In genomic region chr7:78766019-78766683, GRCm38 (mm10) we compare ENCODE assay signal across 8 mouse cellular contexts. TPM values are rescaled to one million over a fixed set of nuclear protein-coding genes. Genes with fewer than 3 reads are reported as not detected.
DNase-seq lines count a peak whose midpoint lies in the region; ATAC-seq and TF ChIP-seq lines count a peak whose summit lies in the region.

No protein-coding gene starts in this region.

- no peaks in the 10 kb centered on the region for H3K9me3 ChIP-seq in limb, embryonic 11.5 days (ENCODE audit: control insufficient read depth, low read length)

- H3K27me3 ChIP-seq in kidney, adult 2 months (replicated peaks; ENCODE audit: control insufficient read depth, insufficient read depth, low read length): no peaks in the 10 kb centered on the region
- no peaks in the 10 kb centered on the region for H3K27me3 ChIP-seq in limb, embryonic 11.5 days (ENCODE audit: control insufficient read depth, insufficient read depth, low read length)
- H3K27me3 ChIP-seq in splenic B cell, adult 2 months (ENCODE audit: control insufficient read depth, insufficient read depth, low read length, poor library complexity, severe bottlenecking): no peaks in the 10 kb centered on the region

- DNase-seq in heart, adult 11 months: peak; percentile 90
- DNase-seq in heart, adult 8-10 months (ENCODE audit: low spot score): no peak
- peak; percentile 94 for DNase-seq in embryo, embryonic 10 days (ENCODE audit: low spot score)
- peak; percentile 16 to 35 for DNase-seq in gastrocnemius, postnatal 36 days
- peak; percentile 63 for DNase-seq in kidney, adult 2 months
- DNase-seq in limb, embryonic 11.5 days (ENCODE audit: low spot score): peak; percentile 87
- peak; percentile 76 to 78 for DNase-seq in natural killer cell, adult 2 months (ENCODE audit: low spot score in 2 of 2)
- peak; percentile 81 for DNase-seq in splenic B cell, adult 2 months (ENCODE audit: low read depth, low spot score)

- H3K4me2 ChIP-seq in limb, embryonic 11.5 days (ENCODE audit: low read depth, severe bottlenecking): no peak overlapping the region

- ATAC-seq in limb, embryonic 11.5 days (ENCODE audit: insufficient number of reproducible peaks, low FRiP score, low TSS enrichment, low read depth): peak; percentile 65

- no peak overlapping the region for H3K9ac ChIP-seq in limb, embryonic 11.5 days (ENCODE audit: low read length)

- H3K4me1 ChIP-seq in kidney, adult 2 months (ENCODE audit: control insufficient read depth, insufficient read depth, low read length): no peaks in the 10 kb centered on the region
- H3K4me1 ChIP-seq in limb, embryonic 11.5 days (ENCODE audit: control insufficient read depth, insufficient read depth, low read length): no peaks in the 10 kb centered on the region

- WGBS in kidney, adult 2 months: 20% methylated on average over 18 of the region's 18 CpGs
- WGBS in limb, embryonic 11.5 days: 25% methylated on average over 18 of the region's 18 CpGs

- no peaks in the 10 kb centered on the region for H3K36me3 ChIP-seq in kidney, adult 2 months (ENCODE audit: control insufficient read depth, insufficient read depth, low read length)
- H3K36me3 ChIP-seq in limb, embryonic 11.5 days (ENCODE audit: control insufficient read depth, insufficient read depth, low read length): no peaks in the 10 kb centered on the region
- no peaks in the 10 kb centered on the region for H3K36me3 ChIP-seq in splenic B cell, adult 2 months (ENCODE audit: control insufficient read depth, insufficient read depth, low read length, poor library complexity, severe bottlenecking)

- H3K4me3 ChIP-seq in kidney, adult 2 months (ENCODE audit: insufficient read depth, low read depth, low read length): no peak overlapping the region
- no peak overlapping the region for H3K4me3 ChIP-seq in limb, embryonic 11.5 days (ENCODE audit: low read depth, low read length)

- TF ChIP-seq POLR2A in kidney, adult 2 months (IDR thresholded peaks at IDR 0.05; ENCODE audit: low read depth, low read length): no peak

- H3K27ac ChIP-seq in kidney, adult 2 months (ENCODE audit: insufficient read depth, low read depth, low read length): no peak overlapping the region
- H3K27ac ChIP-seq in limb, embryonic 11.5 days (replicated peaks; ENCODE audit: low read depth, low read length): no peak overlapping the region

- intact Hi-C loops in gastrocnemius, postnatal 36 days (cut with DNase I): no loop called here

- peak; percentile 69 for TF ChIP-seq CTCF in kidney, adult 2 months (conservative IDR thresholded peaks at IDR 0.05; ENCODE audit: insufficient read depth, insufficient read length, low read depth, low read length)

RNA-seq across cellular contexts. Expression of gene Mrps11, which starts 16.8 kb away (rescaled TPM):
- 10 to 100 TPM; 39.7 to 43.2 (median 42.7) TPM for total RNA-seq in heart, adult 8-10 months (2022)
- 10 to 100 TPM; 28.7 to 33.8 TPM for total RNA-seq in gastrocnemius, postnatal 36 days (2021)
- polyA plus RNA-seq in kidney, adult 2 months (2012; rRNA removed): 60.6 and 69.4 TPM in 2 replicates
- 84.7 and 93.2 TPM in 2 replicates for polyA plus RNA-seq in limb, embryonic 11.5 days (2014; fragmentation: Nextera tagmentation; extraction: Ambion mirVana)

RNA-seq across cellular contexts. Expression of gene Mrpl46, which starts 17.2 kb away (rescaled TPM):
- total RNA-seq in heart, adult 8-10 months (2022): 10 to 100 TPM; 50.8 to 60.1 (median 55.3) TPM
- total RNA-seq in gastrocnemius, postnatal 36 days (2021): 10 to 100 TPM; 27.4 to 31.7 TPM
- 33.7 and 36.5 TPM in 2 replicates for polyA plus RNA-seq in kidney, adult 2 months (2012; rRNA removed)
- 78.7 and 80.3 TPM in 2 replicates for polyA plus RNA-seq in limb, embryonic 11.5 days (2014; fragmentation: Nextera tagmentation; extraction: Ambion mirVana)

RNA-seq across cellular contexts. Expression of gene Ntrk3, which starts 28.3 kb away (rescaled TPM):
- total RNA-seq in heart, adult 8-10 months (2022): 1 to 10 TPM; 1.1 to 1.6 (median 1.2) TPM
- total RNA-seq in gastrocnemius, postnatal 36 days (2021): 1 to 10 TPM; 1.3 to 1.8 TPM
- 9.0 and 9.7 TPM in 2 replicates for polyA plus RNA-seq in kidney, adult 2 months (2012; rRNA removed)
- polyA plus RNA-seq in limb, embryonic 11.5 days (2014; fragmentation: Nextera tagmentation; extraction: Ambion mirVana): 0.16 and 0.28 TPM in 2 replicates
